In genomic region chr2:148672199-148673096, GRCm38 (mm10) we compare ENCODE assay signal across 8 mouse cellular contexts. TPM values are rescaled to one million over a fixed set of nuclear protein-coding genes. Genes with fewer than 3 reads are reported as not detected.
DNase-seq lines count a peak whose midpoint lies in the region; ATAC-seq and TF ChIP-seq lines count a peak whose summit lies in the region.

Gene Nxt1 (plus strand): TSS chr2:148672601.

- DNase-seq in 3134 (ENCODE audit: extremely low read depth, insufficient read length, low spot score): peak; percentile 99
- DNase-seq in adrenal gland, postnatal 36 days: peak; percentile 99 to 100
- peak; percentile 99 to 100 for DNase-seq in heart, adult 18-20 months
- DNase-seq in kidney, adult 2 months: peak; percentile 100
- peak; percentile 96 to 99 for DNase-seq in spleen, adult 2 months (ENCODE audit: low read depth in 1 of 2, low spot score in 2 of 2)

- no peaks in the 10 kb centered on the region for H3K27me3 ChIP-seq in embryonic facial prominence, embryonic 13.5 days
- no peaks in the 10 kb centered on the region for H3K27me3 ChIP-seq in kidney, adult 2 months (replicated peaks; ENCODE audit: control insufficient read depth, insufficient read depth, low read length)
- H3K27me3 ChIP-seq in limb, embryonic 12.5 days: no peaks in the 10 kb centered on the region; the same call in 1 of the 2 replicates
- no peaks in the 10 kb centered on the region for H3K27me3 ChIP-seq in midbrain, embryonic 15.5 days (replicated peaks)
- H3K27me3 ChIP-seq in spleen, adult 2 months (ENCODE audit: control insufficient read depth, insufficient read depth, low read length): no peaks in the 10 kb centered on the region

- TF ChIP-seq POLR2A in kidney, adult 2 months (IDR thresholded peaks at IDR 0.05; ENCODE audit: low read depth, low read length): peak; percentile 50
- TF ChIP-seq POLR2A in spleen, adult 2 months (IDR thresholded peaks at IDR 0.05; ENCODE audit: low read depth, low read length): peak; percentile 47; the same call in 1 of the 2 replicates

- no peaks in the 10 kb centered on the region for H3K9me3 ChIP-seq in embryonic facial prominence, embryonic 13.5 days
- no peaks in the 10 kb centered on the region for H3K9me3 ChIP-seq in limb, embryonic 12.5 days
- no peaks in the 10 kb centered on the region for H3K9me3 ChIP-seq in midbrain, embryonic 15.5 days

- 1% methylated on average over 58 of the region's 58 CpGs for WGBS in embryonic facial prominence, embryonic 13.5 days
- WGBS in kidney, adult 2 months: under 1% methylated on average over 58 of the region's 58 CpGs
- 1% methylated on average over 58 of the region's 58 CpGs for WGBS in limb, embryonic 12.5 days
- under 1% methylated on average over 58 of the region's 58 CpGs for WGBS in midbrain, embryonic 15.5 days
- under 1% methylated on average over 58 of the region's 58 CpGs for WGBS in spleen, adult 2 months

- peaks cover 19% of the 10 kb centered on the region for H3K36me3 ChIP-seq in embryonic facial prominence, embryonic 13.5 days
- no peaks in the 10 kb centered on the region for H3K36me3 ChIP-seq in kidney, adult 2 months (ENCODE audit: control insufficient read depth, insufficient read depth, low read length)
- peaks cover 24% of the 10 kb centered on the region for H3K36me3 ChIP-seq in limb, embryonic 12.5 days
- H3K36me3 ChIP-seq in midbrain, embryonic 15.5 days (replicated peaks): peaks cover 6% of the 10 kb centered on the region; the same call in 1 of the 2 replicates
- H3K36me3 ChIP-seq in spleen, adult 2 months (ENCODE audit: control insufficient read depth, insufficient read depth, low read length): peaks cover 9% of the 10 kb centered on the region; the same call in 1 of the 2 replicates

- peaks cover 17% of the 10 kb centered on the region for H3K4me1 ChIP-seq in embryonic facial prominence, embryonic 13.5 days
- peaks cover 11% of the 10 kb centered on the region for H3K4me1 ChIP-seq in kidney, adult 2 months (ENCODE audit: control insufficient read depth, insufficient read depth, low read length)
- peaks cover 15% of the 10 kb centered on the region for H3K4me1 ChIP-seq in limb, embryonic 12.5 days (replicated peaks)
- peaks cover 34% of the 10 kb centered on the region for H3K4me1 ChIP-seq in midbrain, embryonic 15.5 days
- H3K4me1 ChIP-seq in spleen, adult 2 months (ENCODE audit: control insufficient read depth, insufficient read depth, insufficient read length): no peaks in the 10 kb centered on the region; the same call in none of the 2 replicates

- no peak for TF ChIP-seq CTCF in kidney, adult 2 months (conservative IDR thresholded peaks at IDR 0.05; ENCODE audit: insufficient read depth, insufficient read length, low read depth, low read length)
- TF ChIP-seq CTCF in spleen, adult 2 months (IDR thresholded peaks at IDR 0.05; ENCODE audit: extremely low read depth, insufficient read depth, insufficient read length, insufficient replicate concordance): no peak

- ATAC-seq in embryonic facial prominence, embryonic 13.5 days (ENCODE audit: insufficient number of reproducible peaks, insufficient read depth, low FRiP score, low TSS enrichment, low read depth): peak; percentile 99
- ATAC-seq in limb, embryonic 12.5 days (ENCODE audit: insufficient number of reproducible peaks, insufficient read depth, low FRiP score, low TSS enrichment, low read depth): peak; percentile 100
- ATAC-seq in midbrain, embryonic 15.5 days (replicated peaks): peak; percentile 100

- peak within 1 kb of the TSS; percentile 79 for H3K27ac ChIP-seq in embryonic facial prominence, embryonic 13.5 days
- H3K27ac ChIP-seq in kidney, adult 2 months (ENCODE audit: insufficient read depth, low read depth, low read length): peak within 1 kb of the TSS; percentile 72; the same call in 1 of the 2 replicates
- peak within 1 kb of the TSS; percentile 70; the same call in 1 of the 2 replicates for H3K27ac ChIP-seq in limb, embryonic 12.5 days
- peak within 1 kb of the TSS; percentile 79 for H3K27ac ChIP-seq in midbrain, embryonic 15.5 days
- peak within 1 kb of the TSS; percentile 61 for H3K27ac ChIP-seq in spleen, adult 2 months (ENCODE audit: insufficient read depth, low read length)

- peak within 1 kb of the TSS; percentile 86 for H3K4me3 ChIP-seq in embryonic facial prominence, embryonic 13.5 days
- H3K4me3 ChIP-seq in kidney, adult 2 months (ENCODE audit: insufficient read depth, low read depth, low read length): peak within 1 kb of the TSS; percentile 83
- peak within 1 kb of the TSS; percentile 76 for H3K4me3 ChIP-seq in limb, embryonic 12.5 days (replicated peaks)
- H3K4me3 ChIP-seq in midbrain, embryonic 15.5 days: peak within 1 kb of the TSS; percentile 64
- H3K4me3 ChIP-seq in spleen, adult 2 months (ENCODE audit: extremely low read depth, insufficient read depth, insufficient read length): peak within 1 kb of the TSS; percentile 92

- H3K4me2 ChIP-seq in embryonic facial prominence, embryonic 13.5 days: peak within 1 kb of the TSS; percentile 71
- H3K4me2 ChIP-seq in limb, embryonic 12.5 days: peak within 1 kb of the TSS; percentile 82
- H3K4me2 ChIP-seq in midbrain, embryonic 15.5 days: peak within 1 kb of the TSS; percentile 91

- H3K9ac ChIP-seq in embryonic facial prominence, embryonic 13.5 days: peak within 1 kb of the TSS; percentile 90
- H3K9ac ChIP-seq in limb, embryonic 12.5 days (replicated peaks): peak within 1 kb of the TSS; percentile 78
- peak within 1 kb of the TSS; percentile 67 for H3K9ac ChIP-seq in midbrain, embryonic 15.5 days

RNA-seq across cellular contexts. Expression of gene Nxt1, which starts in this region (rescaled TPM):
- 10 to 100 TPM; 18.5 to 18.8 TPM for total RNA-seq in adrenal gland, postnatal 36 days (2021)
- polyA plus RNA-seq in embryonic facial prominence, embryonic 13.5 days (2015; fragmentation: Nextera tagmentation; extraction: Ambion mirVana): 105 and 108 TPM in 2 replicates
- 1 to 10 TPM; 6.4 to 8.2 TPM for total RNA-seq in heart, adult 18-20 months (2021)
- 17.7 and 18.8 TPM in 2 replicates for polyA plus RNA-seq in kidney, adult 2 months (2012; rRNA removed)
- polyA plus RNA-seq in limb, embryonic 12.5 days (2016; fragmentation: Nextera tagmentation; extraction: Ambion mirVana): 111 and 117 TPM in 2 replicates
- polyA plus RNA-seq in midbrain, embryonic 15.5 days (2015; fragmentation: Nextera tagmentation; extraction: Ambion mirVana): 37.4 and 39.5 TPM in 2 replicates
- 16.4 and 17.7 TPM in 2 replicates for polyA plus RNA-seq in spleen, adult 2 months (2012; rRNA removed)

Comparison
In these comparisons a context has a peak if more than half of its experiments do, and no peak if none do; other contexts are left out.
1. Peak in every context shown above with its lines: DNase-seq, ATAC-seq, H3K4me3 ChIP-seq and H3K27ac ChIP-seq.